Mouse (Mus musculus): Measurements from ENCODE around the gene Zfp689. TPM values are rescaled to one million over a fixed set of nuclear protein-coding genes. Genes with fewer than 3 reads are reported as not detected.
"Not testable (repeated sequence)": the region's sequence is repeated elsewhere in the genome, so short reads cannot be mapped to it uniquely, and the experiment has no call there.

Gene Zfp689
- polyA plus RNA-seq, 1 experiment from 2014 or later, result 6.5 TPM

GRCm38 (mm10) chr7:127425911-127426310 is 23.0 kb downstream of the Zfp689 start:
- Histone ChIP-seq H3K9ac (no peak overlapping the region), H3K36me3 (no peaks in the 10 kb centered on the region), H3K27ac (no peak overlapping the region), H3K27me3 (peaks cover 5% of the 10 kb centered on the region; the same call in 1 of the 2 replicates), H3K9me3 (no peaks in the 10 kb centered on the region), H3K4me3 (no peak overlapping the region), H3K4me1 (peaks cover 11% of the 10 kb centered on the region), H3K4me2 (no peak overlapping the region)
- 75% methylated on average over 2 of the region's 2 CpGs for WGBS
- no peak for ATAC-seq (ENCODE audit: borderline replicate concordance, extremely low read depth, low FRiP score, low TSS enrichment)

GRCm38 (mm10) chr7:127425291-127425690 is 23.7 kb downstream of the Zfp689 start:
- Histone ChIP-seq H3K27me3 (peaks cover 5% of the 10 kb centered on the region; the same call in 1 of the 2 replicates), H3K27ac (no peak overlapping the region), H3K4me2 (no peak overlapping the region), H3K9ac (no peak overlapping the region), H3K4me3 (no peak overlapping the region), H3K9me3 (no peaks in the 10 kb centered on the region), H3K4me1 (peaks cover 12% of the 10 kb centered on the region), H3K36me3 (no peaks in the 10 kb centered on the region)
- 87% methylated on average over 3 of the region's 3 CpGs for WGBS
- ATAC-seq (ENCODE audit: borderline replicate concordance, extremely low read depth, low FRiP score, low TSS enrichment), result no peak

GRCm38 (mm10) chr7:127422247-127422646 is 26.7 kb downstream of the Zfp689 start:
- Histone ChIP-seq H3K36me3 (peaks cover 9% of the 10 kb centered on the region; the same call in 1 of the 2 replicates), H3K27ac (no peak overlapping the region), H3K4me1 (peaks cover 12% of the 10 kb centered on the region), H3K9me3 (no peaks in the 10 kb centered on the region), H3K27me3 (peaks cover 5% of the 10 kb centered on the region; the same call in 1 of the 2 replicates), H3K4me3 (peak overlapping the region; percentile 82), H3K9ac (peak overlapping the region; percentile 85), H3K4me2 (peak overlapping the region; percentile 92)
- ATAC-seq (ENCODE audit: borderline replicate concordance, extremely low read depth, low FRiP score, low TSS enrichment), result no peak
- 0% methylated on average over 15 of the region's 15 CpGs for WGBS

GRCm38 (mm10) chr7:127421388-127422191 is 27.4 kb downstream of the Zfp689 start, which contains the start of gene Zfp688:
TSS of gene Zfp688 (minus strand) at chr7:127422068.
- Histone ChIP-seq H3K9ac (peak within 1 kb of the TSS; percentile 85), H3K4me2 (peak within 1 kb of the TSS; percentile 92), H3K27me3 (peaks cover 5% of the 10 kb centered on the region; the same call in 1 of the 2 replicates), H3K36me3 (peaks cover 9% of the 10 kb centered on the region; the same call in 1 of the 2 replicates), H3K4me1 (peaks cover 12% of the 10 kb centered on the region), H3K4me3 (peak within 1 kb of the TSS; percentile 82), H3K9me3 (no peaks in the 10 kb centered on the region), H3K27ac (peak within 1 kb of the TSS; percentile 56; the same call in 1 of the 2 replicates)
- under 1% methylated on average over 48 of the region's 48 CpGs for WGBS
- ATAC-seq (ENCODE audit: borderline replicate concordance, extremely low read depth, low FRiP score, low TSS enrichment), result peak; percentile 95

- Histone ChIP-seq H3K36me3 (no peaks in the 10 kb centered on the region), H3K27ac (no peak overlapping the region), H3K4me1 (no peaks in the 10 kb centered on the region; the same call in 1 of the 2 replicates), H3K4me3 (no peak overlapping the region), H3K9me3 (no peaks in the 10 kb centered on the region), H3K27me3 (no peaks in the 10 kb centered on the region), H3K4me2 (no peak overlapping the region), H3K9ac (no peak overlapping the region)
- 58% methylated on average over 2 of the region's 2 CpGs for WGBS
- ATAC-seq (ENCODE audit: borderline replicate concordance, extremely low read depth, low FRiP score, low TSS enrichment), result no peak
These were observed 37.5 kb downstream of the Zfp689 start for GRCm38 (mm10) chr7:127411418-127411817.

- not testable (repeated sequence) for H3K36me3 ChIP-seq, H3K27me3 ChIP-seq, H3K9me3 ChIP-seq, H3K4me1 ChIP-seq
- H3K4me3 ChIP-seq, result peak within 1 kb of the TSS; percentile 58
- H3K27ac ChIP-seq, result peak within 1 kb of the TSS; percentile 69
- 3% methylated on average over 40 of the region's 40 CpGs for WGBS
- peak within 1 kb of the TSS; percentile 79 for H3K9ac ChIP-seq
- peak within 1 kb of the TSS; percentile 95 for H3K4me2 ChIP-seq
- ATAC-seq (ENCODE audit: borderline replicate concordance, extremely low read depth, low FRiP score, low TSS enrichment), result peak; percentile 88
These were observed 42.7 kb downstream of the Zfp689 start, which contains the start of gene Zfp764 for GRCm38 (mm10) chr7:127406002-127406987. TSS of gene Zfp764 (minus strand) at chr7:127406822.

GRCm38 (mm10) chr7:127404101-127404500 is 44.9 kb downstream of the Zfp689 start:
- ATAC-seq (ENCODE audit: borderline replicate concordance, extremely low read depth, low FRiP score, low TSS enrichment); H3K4me1 ChIP-seq; H3K4me3 ChIP-seq; H3K9me3 ChIP-seq; H3K4me2 ChIP-seq; H3K36me3 ChIP-seq; H3K27ac ChIP-seq; H3K27me3 ChIP-seq; H3K9ac ChIP-seq: not testable (repeated sequence)
- 94% methylated on average over 6 of the region's 6 CpGs for WGBS

- Histone ChIP-seq H3K9ac (no peak overlapping the region), H3K4me1 (peaks cover 9% of the 10 kb centered on the region; the same call in 1 of the 2 replicates), H3K27ac (no peak overlapping the region), H3K9me3 (no peaks in the 10 kb centered on the region), H3K4me3 (no peak overlapping the region), H3K36me3 (peaks cover 7% of the 10 kb centered on the region; the same call in 1 of the 2 replicates), H3K27me3 (no peaks in the 10 kb centered on the region), H3K4me2 (no peak overlapping the region)
- 46% methylated on average over 2 of the region's 2 CpGs for WGBS
- ATAC-seq (ENCODE audit: borderline replicate concordance, extremely low read depth, low FRiP score, low TSS enrichment), result no peak
These were observed 46.0 kb downstream of the Zfp689 start for GRCm38 (mm10) chr7:127402980-127403379.

- Histone ChIP-seq H3K36me3 (peaks cover 7% of the 10 kb centered on the region; the same call in 1 of the 2 replicates), H3K4me3 (no peak overlapping the region), H3K4me2 (no peak overlapping the region), H3K9me3 (no peaks in the 10 kb centered on the region), H3K9ac (no peak overlapping the region), H3K27me3 (no peaks in the 10 kb centered on the region), H3K27ac (no peak overlapping the region), H3K4me1 (no peaks in the 10 kb centered on the region)
- no peak for ATAC-seq (ENCODE audit: borderline replicate concordance, extremely low read depth, low FRiP score, low TSS enrichment)
- 56% methylated on average over 3 of the region's 3 CpGs for WGBS
These were observed 48.6 kb downstream of the Zfp689 start for GRCm38 (mm10) chr7:127400355-127400754.

- H3K4me3 ChIP-seq, result peak overlapping the region; percentile 66
- H3K36me3 ChIP-seq, result peaks cover 7% of the 10 kb centered on the region; the same call in 1 of the 2 replicates
- H3K9me3 ChIP-seq, result no peaks in the 10 kb centered on the region
- H3K4me1 ChIP-seq, result peaks cover 13% of the 10 kb centered on the region
- H3K9ac ChIP-seq, result peak overlapping the region; percentile 49
- ATAC-seq (ENCODE audit: borderline replicate concordance, extremely low read depth, low FRiP score, low TSS enrichment), result no peak; the same call in 1 of the 2 replicates
- no peaks in the 10 kb centered on the region for H3K27me3 ChIP-seq
- H3K27ac ChIP-seq, result peak overlapping the region; percentile 85; the same call in 1 of the 2 replicates
- WGBS, result 11% methylated on average over 7 of the region's 7 CpGs
- peak overlapping the region; percentile 86 for H3K4me2 ChIP-seq
These were observed 55.0 kb downstream of the Zfp689 start for GRCm38 (mm10) chr7:127393944-127394333.

GRCm38 (mm10) chr7:127393157-127393943 is 55.6 kb downstream of the Zfp689 start, which contains the start of gene E430018J23Rik:
TSS of gene E430018J23Rik (minus strand) at chr7:127393629.
- H3K27me3 ChIP-seq, result no peaks in the 10 kb centered on the region
- WGBS, result under 1% methylated on average over 45 of the region's 45 CpGs
- H3K36me3 ChIP-seq, result peaks cover 7% of the 10 kb centered on the region; the same call in 1 of the 2 replicates
- H3K27ac ChIP-seq, result peak within 1 kb of the TSS; percentile 85
- H3K9ac ChIP-seq, result peak within 1 kb of the TSS; percentile 82
- peak; percentile 94 for ATAC-seq (ENCODE audit: borderline replicate concordance, extremely low read depth, low FRiP score, low TSS enrichment)
- no peaks in the 10 kb centered on the region for H3K9me3 ChIP-seq
- H3K4me2 ChIP-seq, result peak within 1 kb of the TSS; percentile 86
- peaks cover 13% of the 10 kb centered on the region for H3K4me1 ChIP-seq
- peak within 1 kb of the TSS; percentile 66 for H3K4me3 ChIP-seq

Measured in lung, embryonic 15.5 days (tissue).